Mouse (Mus musculus) kidney, adult 11 months (tissue): Measurements from ENCODE around the gene Dph1.
"Not testable (repeated sequence)": the region's sequence is repeated elsewhere in the genome, so short reads cannot be mapped to it uniquely, and the experiment has no call there.

ENCODE experiments used
- DNase-seq: peaks from one replicate; pipeline ENCODE4 v3.0.0; 2022

Dph1 gene

DNA sequence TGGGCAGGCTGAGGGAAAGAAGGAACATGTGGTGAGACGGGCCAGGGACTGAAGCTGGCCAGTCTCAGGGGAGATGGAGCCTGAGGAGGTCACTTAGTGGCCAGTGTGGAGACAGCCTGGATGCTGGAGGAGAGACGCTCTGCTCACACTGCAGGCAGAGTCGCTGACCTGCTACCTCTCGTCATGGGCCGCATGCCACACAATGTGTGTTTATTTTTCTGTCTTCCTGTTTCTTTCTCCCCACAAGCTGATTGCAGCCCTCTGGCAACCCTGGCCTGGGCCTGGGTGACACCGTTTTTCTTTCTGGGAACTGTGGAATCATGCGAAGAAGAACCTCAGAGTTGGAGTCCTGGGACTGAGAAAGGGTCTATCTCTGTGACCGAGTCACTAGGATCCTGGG, 10.7 kb upstream of the Dph1 start:
- DNase-seq = no peak

GRCm38 (mm10) chr11:75200935-75201334, 9.9 kb upstream of the Dph1 start:
- DNase-seq = no peak

GRCm38 (mm10) chr11:75199951-75200350, 8.9 kb upstream of the Dph1 start:
- no peak for DNase-seq

DNA sequence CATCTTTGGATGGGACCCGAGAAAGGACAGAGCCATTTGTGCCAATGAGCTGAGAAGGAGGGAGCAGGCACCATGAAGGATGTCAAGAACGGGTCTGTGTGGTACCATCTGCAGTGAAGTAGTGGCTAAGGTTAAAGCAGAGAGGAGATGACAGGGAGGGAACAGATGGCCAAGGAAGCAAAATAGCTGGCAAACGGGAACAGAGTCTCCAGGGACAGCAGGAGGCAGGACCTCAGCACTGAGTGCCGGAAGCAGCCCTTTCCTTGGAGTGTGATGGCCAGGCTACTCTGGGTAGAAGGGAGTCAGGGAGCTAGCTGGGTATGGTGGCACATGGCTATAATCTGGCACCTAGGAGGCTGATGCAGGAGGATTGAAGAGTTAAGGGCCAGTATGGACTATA, 7.8 kb upstream of the Dph1 start:
- DNase-seq = no peak

GRCm38 (mm10) chr11:75197956-75198355, 6.9 kb upstream of the Dph1 start:
- DNase-seq = no peak

- DNase-seq = no peak
These were observed 5.1 kb upstream of the Dph1 start for GRCm38 (mm10) chr11:75196131-75196530.

GRCm38 (mm10) chr11:75194850-75195461, 3.9 kb upstream of the Dph1 start:
- peak; percentile 70 for DNase-seq

DNA sequence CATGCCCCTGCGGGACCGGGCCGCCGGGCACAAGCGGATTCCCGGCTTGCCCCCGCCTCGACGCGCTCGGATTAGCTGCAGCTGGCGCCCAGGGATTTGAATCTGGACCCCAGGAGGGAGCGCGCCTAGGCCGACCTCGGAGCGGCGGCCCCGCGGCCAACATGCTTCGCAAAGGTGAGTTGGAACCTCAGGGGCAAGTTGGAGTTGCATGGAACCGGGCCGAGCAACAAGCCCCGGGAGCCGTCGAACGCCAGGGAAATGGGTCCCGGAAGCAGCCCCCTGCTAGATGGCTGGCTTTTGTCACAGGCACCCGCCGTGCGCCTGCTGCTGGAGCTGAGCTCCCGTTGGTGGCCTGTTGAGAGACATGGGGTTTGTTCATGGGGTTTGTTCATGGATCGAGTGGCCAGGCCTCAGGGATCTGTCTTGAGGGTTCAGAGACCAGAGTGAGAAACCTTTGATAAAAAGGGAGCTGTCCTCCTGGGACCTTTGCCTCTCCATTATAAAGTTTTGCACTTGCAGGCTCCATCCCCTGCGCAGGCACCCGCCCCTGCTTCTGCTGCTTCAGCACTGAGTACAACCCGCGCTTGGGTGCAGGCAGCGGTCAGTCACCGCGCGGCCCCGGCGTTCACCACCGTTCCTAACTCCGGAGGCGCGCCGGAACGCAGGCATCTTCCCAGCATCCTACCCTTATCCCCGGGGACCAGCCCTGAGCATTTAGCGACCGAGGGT, 3.2 kb upstream of the Dph1 start:
- no peak for DNase-seq

DNA sequence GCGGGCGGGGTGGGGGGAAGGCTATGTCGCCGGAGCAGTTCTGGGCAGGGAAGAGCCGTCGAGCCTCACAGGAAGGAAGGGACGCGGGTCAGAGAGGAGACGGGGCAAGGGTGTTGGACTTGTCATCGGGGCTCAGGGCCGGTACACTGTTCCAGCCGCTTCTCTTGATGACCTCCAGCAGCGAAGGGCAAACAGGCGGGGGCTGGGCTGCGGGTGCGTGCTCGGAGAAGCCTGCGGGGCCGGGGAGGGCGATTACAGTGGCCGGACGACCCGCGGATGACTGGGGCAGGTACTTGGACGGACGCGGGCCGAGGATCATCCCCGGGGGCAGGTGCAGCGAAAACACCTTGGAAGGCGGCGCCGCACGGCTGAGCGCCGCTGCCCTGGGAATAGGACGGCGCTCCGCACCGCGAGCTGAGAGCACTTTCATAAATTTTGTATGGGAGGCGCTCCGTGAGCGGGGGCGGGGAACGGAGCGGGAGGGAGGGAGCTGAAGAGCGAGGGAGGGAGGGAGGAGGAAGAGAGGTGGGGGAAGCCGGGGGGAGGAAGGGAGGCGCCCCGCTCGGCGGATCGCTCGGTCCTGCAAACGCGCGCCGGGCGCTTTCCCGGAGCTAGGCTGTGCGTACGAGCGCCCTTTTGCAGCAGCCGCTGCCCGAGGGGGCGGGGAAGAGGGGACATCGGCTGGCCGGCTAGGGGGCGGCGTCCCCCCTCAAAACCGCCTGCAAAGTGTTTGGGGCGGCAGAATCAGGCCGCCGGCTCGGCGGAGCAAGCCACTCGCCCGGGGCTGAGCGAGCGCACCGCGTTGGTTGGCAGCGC, 2.4 kb upstream of the Dph1 start, which contains the start of gene Rtn4rl1:
Rtn4rl1 (plus strand) TSS at position 528 of the 816 bp plus-strand sequence.
- DNase-seq = peak; percentile 77

DNA sequence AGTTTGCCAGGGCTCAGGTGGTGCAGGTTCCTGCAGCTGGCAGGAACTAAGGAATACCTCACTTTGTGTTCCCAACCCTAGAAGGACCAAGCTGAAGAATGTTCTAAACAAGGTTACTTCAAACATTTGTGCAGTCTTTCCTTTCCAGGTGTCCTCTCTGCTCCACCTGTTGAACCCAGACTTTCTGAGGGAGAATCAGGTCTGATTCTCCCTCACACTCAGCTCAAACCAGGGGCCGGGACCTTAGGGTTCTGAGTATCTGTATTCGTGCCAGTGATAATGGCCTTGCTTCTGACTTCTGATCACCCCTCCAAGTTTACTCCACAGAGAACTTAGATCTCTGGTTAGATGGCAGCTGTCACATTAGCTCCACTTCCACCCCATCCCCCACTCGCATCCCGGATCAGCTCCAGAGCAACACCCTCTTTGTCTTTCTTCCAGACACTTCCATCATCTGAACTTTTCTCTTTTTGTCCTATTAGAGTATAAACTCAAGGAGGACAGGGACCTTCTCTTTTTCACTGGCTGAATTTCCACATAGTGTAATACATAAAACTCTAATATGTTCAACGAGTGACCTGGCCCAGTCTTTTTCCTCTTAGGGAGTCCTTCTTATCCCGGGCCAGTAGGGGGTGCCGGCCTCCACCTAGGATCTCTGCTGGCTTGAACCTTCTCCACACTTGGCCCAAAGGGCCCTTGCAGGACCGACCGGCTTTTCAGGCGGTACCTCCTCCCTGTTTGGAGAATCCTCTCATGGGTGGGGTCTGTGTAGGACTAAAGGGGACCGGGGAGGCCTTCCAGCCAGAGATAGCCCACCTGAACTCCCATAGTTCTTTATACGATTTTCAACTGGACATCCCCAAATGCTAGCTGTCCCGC, 1.5 kb upstream of the Dph1 start:
- peak; percentile 80 for DNase-seq

- no peak for DNase-seq
These were observed 800 bp upstream of the Dph1 start for GRCm38 (mm10) chr11:75191841-75192240.

GRCm38 (mm10) chr11:75190371-75190724, 693 bp downstream of the Dph1 start:
- DNase-seq = peak; percentile 86

GRCm38 (mm10) chr11:75189713-75190370, 1.2 kb downstream of the Dph1 start:
- no peak for DNase-seq

GRCm38 (mm10) chr11:75184986-75185385, 6.1 kb downstream of the Dph1 start:
- no peak for DNase-seq

GRCm38 (mm10) chr11:75184573-75184972, 6.5 kb downstream of the Dph1 start:
- no peak for DNase-seq

DNA sequence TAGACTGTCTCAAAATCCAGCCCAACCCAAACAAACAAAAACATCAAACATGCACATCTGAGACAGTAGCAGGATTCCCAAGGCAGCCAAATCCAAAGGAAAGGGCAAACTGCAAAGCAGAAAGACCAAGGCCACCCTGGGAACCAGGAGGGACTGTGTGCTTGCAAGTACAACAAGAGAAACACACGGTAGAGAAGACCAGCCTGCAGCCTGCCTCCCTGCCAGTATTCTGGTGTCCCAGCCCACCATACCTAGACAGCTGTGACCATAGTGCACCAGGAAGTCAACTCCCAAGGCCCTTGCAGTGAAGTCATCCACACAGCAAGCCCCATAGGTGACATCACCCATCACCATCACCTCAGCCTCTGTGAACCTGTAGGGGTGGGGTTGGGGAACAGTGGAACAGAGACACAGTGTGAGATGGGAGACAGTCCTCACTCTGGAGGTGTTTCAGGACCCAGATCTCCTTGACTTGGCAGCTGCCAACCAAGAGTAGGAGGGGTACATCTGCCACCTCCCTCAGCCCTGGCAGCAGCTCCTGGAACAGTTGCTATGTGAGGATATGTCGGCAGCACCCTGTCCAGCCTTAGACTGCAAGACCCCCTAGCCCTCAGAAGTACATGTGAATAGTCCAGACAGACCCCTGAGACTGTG, 7.0 kb downstream of the Dph1 start:
- DNase-seq = no peak

DNA sequence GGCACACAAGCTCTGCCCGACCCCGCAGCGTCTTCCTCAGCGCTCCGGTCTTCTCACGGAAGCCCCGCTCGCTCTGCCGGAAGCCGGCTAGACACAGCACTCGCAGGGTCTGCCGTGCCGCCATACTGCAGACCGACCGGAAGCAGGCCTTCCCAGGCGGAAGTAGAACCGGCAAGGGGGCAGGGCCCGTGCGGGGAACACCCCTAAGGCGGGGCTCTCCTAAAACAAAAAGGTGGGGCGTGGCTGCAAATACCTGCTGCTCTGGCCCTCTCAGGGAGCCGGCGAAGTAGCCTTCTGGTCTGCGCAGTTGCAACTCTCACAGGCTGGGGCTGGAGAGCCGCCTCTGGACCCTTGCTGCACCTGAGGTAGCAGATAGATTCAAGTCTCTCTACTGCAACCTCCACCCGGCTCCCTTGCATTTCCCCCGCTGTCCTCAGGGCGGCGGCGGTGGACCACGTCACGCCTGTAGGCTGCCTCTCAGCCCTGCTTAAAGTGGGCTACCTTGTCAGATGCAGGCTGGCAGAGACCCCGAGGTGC, 12.3 kb downstream of the Dph1 start, which contains the start of gene Ovca2:
Ovca2 (minus strand) TSS at position 164 of the 537 bp plus-strand sequence.
- DNase-seq = peak; percentile 90

- no peak for DNase-seq
These were observed 13.0 kb downstream of the Dph1 start for GRCm38 (mm10) chr11:75178011-75178410.

GRCm38 (mm10) chr11:75174574-75174973, 16.5 kb downstream of the Dph1 start:
- not testable (repeated sequence) for DNase-seq

DNA sequence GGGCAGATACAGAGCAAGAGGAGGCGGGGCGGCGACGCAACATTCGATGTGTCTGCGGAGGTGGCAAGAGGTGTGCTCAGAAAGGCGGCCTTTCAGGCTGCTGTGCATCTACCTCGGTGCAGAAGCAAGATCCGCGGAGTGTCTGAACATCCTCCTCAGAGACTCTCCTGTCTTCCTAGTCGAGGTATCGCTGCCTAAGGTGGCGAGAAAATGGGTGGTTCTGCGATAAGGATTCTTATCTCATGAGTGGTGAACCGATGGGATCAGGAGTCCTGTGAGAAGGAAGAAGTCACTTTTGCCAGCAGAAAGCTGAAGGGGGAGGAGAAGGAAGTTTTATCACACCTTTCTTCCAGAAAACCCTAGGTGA, 17.3 kb downstream of the Dph1 start:
- DNase-seq = no peak

DNA sequence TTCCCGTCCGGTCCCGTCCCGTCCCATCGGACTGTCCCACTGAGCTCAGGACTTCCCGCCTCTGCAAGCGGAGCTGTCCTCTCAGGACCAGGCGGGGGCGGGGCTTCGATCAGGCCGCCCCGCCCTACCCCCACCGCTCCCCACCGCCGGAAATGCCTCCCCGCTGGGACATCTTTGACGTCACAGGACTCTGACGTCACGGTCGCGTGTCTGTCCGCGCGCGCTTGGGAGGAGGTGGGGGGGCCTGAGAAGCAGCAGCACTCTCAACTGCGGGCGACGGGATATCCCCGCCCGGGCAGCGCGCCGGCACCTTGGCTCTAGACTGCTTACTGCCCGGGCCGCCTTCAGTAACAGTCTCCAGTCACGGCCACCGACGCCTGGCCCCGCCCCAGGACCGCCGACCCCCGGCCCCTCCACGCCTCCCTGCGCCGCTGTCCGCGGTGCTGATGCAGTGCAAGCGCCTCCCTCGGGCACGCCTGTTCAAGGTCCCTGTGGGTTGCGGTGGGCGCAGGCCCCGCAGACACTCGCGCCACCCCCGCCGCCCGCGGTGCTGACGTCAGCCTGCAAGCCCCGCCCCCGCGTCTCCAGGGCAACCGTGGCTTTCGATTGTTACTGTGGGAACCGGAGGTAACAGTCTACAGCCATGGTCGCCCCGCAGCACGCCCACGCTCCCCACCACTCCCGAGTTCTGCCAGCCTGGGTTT, 17.8 kb downstream of the Dph1 start:
- peak; percentile 73 for DNase-seq
